ENCODE assay signal across 1 mouse cellular context in genomic region chr14:122416166-122416771, GRCm38 (mm10).
A peak's percentile ranks its signal among the peaks of the same experiment; 100 is the strongest.
TF ChIP-seq lines count a peak whose summit lies in the region.

No protein-coding gene starts in this region.

TF ChIP-seq in ES-E14, 5 proteins besides CTCF, POLR2A, EP300 and RAD21 (continued from another document):
- peak; percentile 78; the same call in 1 of the 2 replicates for TF ChIP-seq ZNF384 (IDR thresholded peaks at IDR 0.05; ENCODE audit: low read depth, low read length)
- peak; percentile 84 for TF ChIP-seq CHD2 (IDR thresholded peaks at IDR 0.05; ENCODE audit: low read depth, low read length)
